Mouse (Mus musculus) layer of hippocampus, adult 9-10 months (tissue): ENCODE data around the gene Jph4.

Experiments
- DNase-seq: peaks from one replicate; pipeline ENCODE4 v3.0.0; 2022; ENCODE audit warnings: low spot score

The Jph4 gene

GRCm38 (mm10) chr14:55063581-55064381, 53.0 kb downstream of the Jph4 start:
- no peak for DNase-seq

GRCm38 (mm10) chr14:55063117-55063516, 53.6 kb downstream of the Jph4 start:
- DNase-seq: no peak

GRCm38 (mm10) chr14:55062626-55063025, 54.1 kb downstream of the Jph4 start:
- no peak for DNase-seq

- no peak for DNase-seq
Observed at GRCm38 (mm10) chr14:55061845-55062244, 54.9 kb downstream of the Jph4 start.

- no peak for DNase-seq
Observed at GRCm38 (mm10) chr14:55059931-55060330, 56.8 kb downstream of the Jph4 start.

GRCm38 (mm10) chr14:55059009-55059408, 57.7 kb downstream of the Jph4 start:
- no peak for DNase-seq
